Mouse (Mus musculus) midbrain, embryonic 15.5 days (tissue): ENCODE measurements around the gene Capn8. TPM values are rescaled to one million over a fixed set of nuclear protein-coding genes. Genes with fewer than 3 reads are reported as not detected.

Experiments
- ATAC-seq: fragments of 200-750 bp; cut with Nextera tagmentation; replicated peaks from 2 replicates; pipeline ENCODE4 v1.8.0; 2017; ENCODE audit warnings: moderate TSS enrichment
- H3K27ac ChIP-seq: fragments of 300-500 bp; sonication (generic); 2 replicates; pipeline ENCODE4 v1.5.1; 2015; ENCODE audit warnings: mild to moderate bottlenecking, inconsistent platforms
- H3K27me3 ChIP-seq: fragments of 300-500 bp; sonication (generic); replicated peaks from 2 replicates; pipeline ENCODE4 v1.6.1; 2015; ENCODE audit warnings: inconsistent platforms
- H3K36me3 ChIP-seq: fragments of 300-500 bp; sonication (generic); replicated peaks from 2 replicates; pipeline ENCODE4 v1.6.1; 2015; ENCODE audit warnings: inconsistent platforms
- H3K4me1 ChIP-seq: fragments of 300-500 bp; sonication (generic); 2 replicates; pipeline ENCODE4 v1.6.1; 2015; ENCODE audit warnings: inconsistent platforms
- H3K4me2 ChIP-seq: fragments of 300-500 bp; sonication (generic); 2 replicates; pipeline ENCODE4 v1.6.1; 2015; ENCODE audit warnings: inconsistent platforms, mild to moderate bottlenecking, moderate library complexity
- H3K4me3 ChIP-seq: fragments of 300-500 bp; sonication (generic); 2 replicates; pipeline ENCODE4 v1.5.1; 2015; ENCODE audit warnings: mild to moderate bottlenecking, inconsistent platforms
- H3K9ac ChIP-seq: fragments of 300-500 bp; sonication (generic); 2 replicates; pipeline ENCODE4 v1.6.1; 2015; ENCODE audit warnings: mild to moderate bottlenecking, inconsistent platforms
- H3K9me3 ChIP-seq: fragments of 300-500 bp; sonication (generic); 2 replicates; pipeline ENCODE4 v1.6.1; 2016; ENCODE audit warnings: inconsistent platforms
- WGBS: fragments of 180-500 bp; shearing (Covaris S2); methylation state at CpG from one replicate; pipeline ENCODE4 v1.1.7; 2015; ENCODE audit warnings: mixed read lengths; 5-methylcytosine and 5-hydroxymethylcytosine counted together
- polyA plus RNA-seq: library from polyadenylated mRNA; unstranded; fragments of >200 nt; fragmentation: Nextera tagmentation; extraction: Ambion mirVana; gene quantifications from 2 replicates; pipeline ENCODE4 v1.2.1, GENCODE M21; 2015

Gene Capn8
- polyA plus RNA-seq, 1 experiment from 2014 or later, result 0.06 TPM

DNA sequence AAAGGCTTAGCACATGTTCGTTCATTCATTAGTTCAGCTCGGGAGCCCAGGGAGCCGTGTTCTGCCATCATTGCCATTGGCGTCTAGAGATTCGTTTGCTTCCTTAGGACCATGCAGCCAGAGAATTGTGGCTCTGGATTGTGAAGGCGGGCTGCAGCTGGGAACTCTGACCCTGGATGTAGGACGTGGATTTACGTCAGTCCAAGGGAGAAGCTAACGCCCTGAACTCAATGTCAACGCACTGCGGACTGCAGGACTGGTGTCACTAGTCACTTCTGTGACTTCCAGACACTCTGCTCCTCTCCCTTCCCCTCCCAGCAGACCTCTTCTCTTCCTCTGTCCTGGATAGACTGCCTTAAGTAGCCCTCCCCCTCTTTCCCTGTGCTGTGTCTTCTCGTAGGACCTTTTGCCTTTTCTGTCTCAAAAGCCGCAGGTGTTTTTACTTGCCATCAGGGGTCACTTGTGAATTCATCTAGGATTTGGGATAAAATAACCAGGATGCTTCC, 37.5 kb upstream of the Capn8 start:
- Histone ChIP-seq H3K4me1 (peaks cover 15% of the 10 kb centered on the region), H3K36me3 (no peaks in the 10 kb centered on the region), H3K4me3 (no peak overlapping the region), H3K4me2 (no peak overlapping the region), H3K9me3 (no peaks in the 10 kb centered on the region), H3K27ac (no peak overlapping the region), H3K27me3 (peaks cover 10% of the 10 kb centered on the region; the same call in 1 of the 2 replicates), H3K9ac (no peak overlapping the region)
- no peak for ATAC-seq
- 49% methylated on average over 13 of the region's 13 CpGs for WGBS

DNA sequence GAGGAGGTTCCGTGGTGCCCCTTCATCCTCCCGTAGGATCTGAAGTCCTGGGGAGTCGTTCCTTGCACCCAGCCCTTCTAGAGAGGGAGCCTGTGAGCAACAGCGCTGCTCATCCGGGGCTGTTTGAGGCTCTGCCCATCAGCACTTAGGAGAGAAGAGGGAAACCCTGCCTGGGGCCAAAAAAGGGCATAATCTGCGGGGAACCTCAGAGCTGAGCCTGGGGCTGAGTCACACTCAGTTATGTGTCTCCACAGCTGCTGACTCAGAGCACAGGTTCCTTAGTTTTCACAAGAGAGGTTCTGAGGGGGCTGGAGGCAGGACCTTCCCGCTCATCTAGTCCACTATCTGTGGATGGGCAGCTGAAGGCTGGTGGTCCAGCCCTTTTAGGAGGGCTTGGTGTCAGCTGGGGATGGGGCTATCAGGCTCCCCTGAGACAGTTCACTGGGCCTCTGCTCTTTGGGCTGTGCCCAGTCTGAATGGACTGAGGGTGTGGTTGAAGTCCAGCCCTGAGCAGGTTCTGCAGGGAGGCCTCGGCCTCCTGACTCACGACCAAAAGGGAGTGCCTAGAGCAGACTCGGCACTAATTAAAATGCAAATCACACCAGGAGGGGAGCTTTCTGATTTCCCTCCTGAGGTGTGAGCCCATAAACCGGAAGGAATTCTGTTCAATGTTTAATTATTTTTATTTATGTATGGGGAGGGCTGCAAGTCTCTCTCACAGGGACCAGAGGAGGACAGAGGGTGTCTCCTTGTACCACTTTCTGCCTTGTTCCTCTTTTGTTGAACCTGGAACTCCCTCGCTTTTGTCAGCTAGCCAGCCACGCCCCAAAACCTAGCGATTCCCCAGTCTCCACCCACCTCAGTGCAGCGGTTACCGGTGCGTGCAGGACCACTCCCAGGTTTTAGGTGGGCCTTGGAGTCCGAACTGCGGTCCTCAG, 36.6 kb upstream of the Capn8 start:
- no peak overlapping the region for H3K9ac ChIP-seq
- H3K4me1 ChIP-seq, result peaks cover 15% of the 10 kb centered on the region
- H3K4me2 ChIP-seq, result peak overlapping the region; percentile 29
- 8% methylated on average over 19 of the region's 19 CpGs for WGBS
- no peak overlapping the region for H3K4me3 ChIP-seq
- no peaks in the 10 kb centered on the region for H3K9me3 ChIP-seq
- H3K27me3 ChIP-seq, result peaks cover 10% of the 10 kb centered on the region; the same call in 1 of the 2 replicates
- no peak overlapping the region for H3K27ac ChIP-seq
- no peak; the same call in 1 of the 2 replicates for ATAC-seq
- no peaks in the 10 kb centered on the region for H3K36me3 ChIP-seq

- Histone ChIP-seq H3K4me2 (no peak overlapping the region), H3K4me1 (peaks cover 2% of the 10 kb centered on the region), H3K9ac (no peak overlapping the region), H3K27me3 (no peaks in the 10 kb centered on the region), H3K27ac (no peak overlapping the region), H3K36me3 (no peaks in the 10 kb centered on the region), H3K9me3 (no peaks in the 10 kb centered on the region), H3K4me3 (no peak overlapping the region)
- ATAC-seq, result no peak
- WGBS, result 70% methylated on average over 3 of the region's 3 CpGs
Observed at GRCm38 (mm10) chr1:182533583-182533982, 31.2 kb upstream of the Capn8 start.

GRCm38 (mm10) chr1:182535080-182535481, 29.7 kb upstream of the Capn8 start:
- H3K27ac ChIP-seq, result no peak overlapping the region
- no peaks in the 10 kb centered on the region for H3K27me3 ChIP-seq
- no peak overlapping the region for H3K9ac ChIP-seq
- no peak for ATAC-seq
- H3K4me2 ChIP-seq, result no peak overlapping the region
- H3K9me3 ChIP-seq, result no peaks in the 10 kb centered on the region
- H3K4me1 ChIP-seq, result peaks cover 4% of the 10 kb centered on the region
- WGBS, result 81% methylated on average over 3 of the region's 3 CpGs
- H3K4me3 ChIP-seq, result no peak overlapping the region
- no peaks in the 10 kb centered on the region for H3K36me3 ChIP-seq

- H3K36me3 ChIP-seq, result no peaks in the 10 kb centered on the region
- WGBS, result 17% methylated on average over 9 of the region's 9 CpGs
- ATAC-seq, result peak; percentile 94
Observed at GRCm38 (mm10) chr1:182539023-182539940, 25.5 kb upstream of the Capn8 start.

DNA sequence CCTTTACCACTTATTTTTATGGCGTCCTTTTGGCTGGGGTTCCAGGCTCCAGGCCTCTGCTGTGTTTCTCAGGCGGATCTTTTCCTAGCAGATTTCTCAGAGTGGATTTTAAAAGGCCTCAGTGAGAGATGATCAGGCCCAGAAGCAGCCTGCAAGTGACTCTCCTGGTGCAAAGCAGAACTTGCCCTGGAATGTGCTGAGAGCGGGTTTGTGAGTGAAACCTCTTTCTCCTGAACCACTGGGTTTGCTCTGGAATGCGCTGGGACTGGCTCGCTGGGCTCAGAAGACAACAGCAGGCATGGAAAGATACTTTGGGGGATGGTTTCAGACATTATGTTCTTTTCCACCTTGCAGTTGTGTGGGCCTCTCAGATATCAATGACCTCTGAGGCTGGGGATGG, 22.7 kb upstream of the Capn8 start:
- Histone ChIP-seq H3K4me1 (peaks cover 4% of the 10 kb centered on the region), H3K9ac (no peak overlapping the region), H3K4me3 (no peak overlapping the region), H3K27ac (no peak overlapping the region), H3K9me3 (no peaks in the 10 kb centered on the region), H3K27me3 (no peaks in the 10 kb centered on the region), H3K36me3 (no peaks in the 10 kb centered on the region), H3K4me2 (no peak overlapping the region)
- no peak for ATAC-seq
- WGBS, result 74% methylated on average over 5 of the region's 5 CpGs

More at GRCm38 (mm10) chr1:182539023-182539940, 25.5 kb upstream of the Capn8 start:
- H3K27me3 ChIP-seq, result no peaks in the 10 kb centered on the region
- peak overlapping the region; percentile 82 for H3K27ac ChIP-seq
- peak overlapping the region; percentile 55 for H3K9ac ChIP-seq
- H3K4me1 ChIP-seq, result peaks cover 4% of the 10 kb centered on the region
- peak overlapping the region; percentile 68 for H3K4me2 ChIP-seq
- no peaks in the 10 kb centered on the region for H3K9me3 ChIP-seq
- H3K4me3 ChIP-seq, result peak overlapping the region; percentile 43

- H3K27me3 ChIP-seq, result no peaks in the 10 kb centered on the region
- H3K36me3 ChIP-seq, result no peaks in the 10 kb centered on the region
- no peaks in the 10 kb centered on the region for H3K9me3 ChIP-seq
- no peak for ATAC-seq
- no peak overlapping the region for H3K27ac ChIP-seq
- peaks cover 4% of the 10 kb centered on the region for H3K4me1 ChIP-seq
- H3K9ac ChIP-seq, result no peak overlapping the region
- H3K4me3 ChIP-seq, result no peak overlapping the region
- H3K4me2 ChIP-seq, result no peak overlapping the region
- WGBS, result 80% methylated on average over 8 of the region's 8 CpGs
Observed at GRCm38 (mm10) chr1:182543136-182543535, 21.7 kb upstream of the Capn8 start.

- no peak overlapping the region for H3K9ac ChIP-seq
- H3K36me3 ChIP-seq, result no peaks in the 10 kb centered on the region
- H3K4me3 ChIP-seq, result no peak overlapping the region
- no peaks in the 10 kb centered on the region for H3K9me3 ChIP-seq
- no peaks in the 10 kb centered on the region for H3K27me3 ChIP-seq
- H3K4me2 ChIP-seq, result no peak overlapping the region
- H3K4me1 ChIP-seq, result peaks cover 3% of the 10 kb centered on the region
- 80% methylated on average over 1 of the region's 1 CpGs for WGBS
- no peak for ATAC-seq
- H3K27ac ChIP-seq, result no peak overlapping the region
Observed at GRCm38 (mm10) chr1:182543906-182544305, 20.9 kb upstream of the Capn8 start.

- Histone ChIP-seq H3K36me3 (no peaks in the 10 kb centered on the region), H3K4me1 (no peaks in the 10 kb centered on the region), H3K4me3 (no peak overlapping the region), H3K4me2 (no peak overlapping the region), H3K9me3 (no peaks in the 10 kb centered on the region), H3K9ac (no peak overlapping the region), H3K27me3 (no peaks in the 10 kb centered on the region), H3K27ac (no peak overlapping the region)
- ATAC-seq, result no peak
- WGBS, result 81% methylated on average over 8 of the region's 8 CpGs
Observed at GRCm38 (mm10) chr1:182550761-182551160, 14.0 kb upstream of the Capn8 start.

GRCm38 (mm10) chr1:182553649-182554375, 11.0 kb upstream of the Capn8 start:
- Histone ChIP-seq H3K9me3 (no peaks in the 10 kb centered on the region), H3K27ac (no peak overlapping the region), H3K9ac (no peak overlapping the region), H3K4me2 (no peak overlapping the region), H3K27me3 (no peaks in the 10 kb centered on the region), H3K36me3 (no peaks in the 10 kb centered on the region), H3K4me3 (no peak overlapping the region), H3K4me1 (no peaks in the 10 kb centered on the region)
- ATAC-seq, result 0 out of 2 replicates have a peak, but pooled peaks have one; percentile 58
- 61% methylated on average over 12 of the region's 12 CpGs for WGBS

DNA sequence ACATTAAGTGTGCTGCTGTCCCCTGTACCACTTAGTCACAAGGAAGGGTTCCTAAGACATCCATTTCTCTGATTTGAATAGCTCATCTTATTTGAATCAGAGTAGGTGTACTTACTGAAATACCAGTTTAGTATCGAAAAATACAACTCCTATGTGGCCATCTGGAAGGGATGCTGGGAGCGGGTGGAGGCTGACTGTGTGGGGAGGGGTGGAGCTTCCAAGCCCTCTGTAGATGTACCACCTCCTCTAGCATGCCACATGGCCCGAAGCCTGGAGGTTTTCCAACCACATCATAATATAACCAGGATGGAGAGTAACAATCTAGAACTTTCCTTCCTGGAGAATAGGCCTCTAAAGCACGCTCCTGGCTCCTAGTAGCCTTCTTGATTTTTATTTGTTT, 6.5 kb upstream of the Capn8 start:
- Histone ChIP-seq H3K9me3 (no peaks in the 10 kb centered on the region), H3K27me3 (peaks cover 4% of the 10 kb centered on the region; the same call in 1 of the 2 replicates), H3K4me3 (no peak overlapping the region), H3K9ac (no peak overlapping the region), H3K36me3 (no peaks in the 10 kb centered on the region), H3K27ac (no peak overlapping the region), H3K4me1 (peaks cover 11% of the 10 kb centered on the region), H3K4me2 (no peak overlapping the region)
- no peak for ATAC-seq
- WGBS, result 80% methylated on average over 4 of the region's 4 CpGs
